Mouse (Mus musculus) pancreas, adult 10 weeks (tissue): ENCODE data around the gene Gm20441. TPM values are rescaled to one million over a fixed set of nuclear protein-coding genes. Genes with fewer than 3 reads are reported as not detected.

ENCODE experiments used
- polyA plus RNA-seq: library from polyadenylated mRNA; stranded (reverse); fragments of 350-450 nt; fragmentation: Illumina TruSeq; extraction: RNeasy Lipid Tissue Mini Kit (QIAGEN cat#74804); gene quantifications from one replicate; pipeline ENCODE4 v1.2.3, GENCODE M21; 2015; ENCODE audit warnings: low read depth, low replicate concordance; ENCODE audit not compliant: insufficient read depth

Gm20441 gene
- not detected for polyA plus RNA-seq

GRCm38 (mm10) chr10:75780769-75781578, at the start of gene Gm20441, which contains the start of gene Gstt3:
Gene Gm20441, minus strand, starts transcription at chr10:75780954.
Gene Gstt3, minus strand, starts transcription at chr10:75781414.

GRCm38 (mm10) chr10:75822443-75822842, 41.7 kb upstream of the Gm20441 start, which contains the start of gene Gstt4:
Gene Gstt4, minus strand, starts transcription at chr10:75822543.

GRCm38 (mm10) chr10:75798176-75798696, 17.5 kb upstream of the Gm20441 start, which contains the start of gene Gstt1:
Gene Gstt1, minus strand, starts transcription at chr10:75798584.

GRCm38 (mm10) chr10:75772795-75773664, 7.7 kb downstream of the Gm20441 start, which contains the start of gene Ddt:
Gene Ddt, minus strand, starts transcription at chr10:75773414.

GRCm38 (mm10) chr10:75763682-75764518, 16.9 kb downstream of the Gm20441 start, which contains the start of gene Cabin1:
Gene Cabin1, minus strand, starts transcription at chr10:75764341.

Other genes with a start within 250 kb of the Gm20441 start
- gene Lrrc75b, start 220.6 kb downstream of the Gm20441 start, polyA plus RNA-seq: 1.8 TPM
- 317 TPM for gene Ggt1, start 219.3 kb downstream of the Gm20441 start, polyA plus RNA-seq
- 2.0 TPM for gene Ggt5, start 191.6 kb downstream of the Gm20441 start, polyA plus RNA-seq
- gene Susd2, start 136.9 kb downstream of the Gm20441 start, polyA plus RNA-seq: 6.1 TPM
- 25.9 TPM for gene Cabin1, start 16.6 kb downstream of the Gm20441 start, polyA plus RNA-seq
- gene Ddt, start 7.5 kb downstream of the Gm20441 start, polyA plus RNA-seq: 16.3 TPM
- gene Gstt3, start 460 bp upstream of the Gm20441 start, polyA plus RNA-seq: 13.3 TPM
- 30.6 TPM for gene Gstt1, start 17.6 kb upstream of the Gm20441 start, polyA plus RNA-seq
- not detected for gene Gstt4, start 41.6 kb upstream of the Gm20441 start, polyA plus RNA-seq
- gene Gstt2, start 56.5 kb upstream of the Gm20441 start, polyA plus RNA-seq: 17.0 TPM
- 62.3 TPM for gene Mif, start 79.3 kb upstream of the Gm20441 start, polyA plus RNA-seq
- gene Derl3, start 112.5 kb upstream of the Gm20441 start, polyA plus RNA-seq: 253 TPM
- gene Smarcb1, start 140.7 kb upstream of the Gm20441 start, polyA plus RNA-seq: 11.9 TPM
- 118 TPM for gene Chchd10, start 152.2 kb upstream of the Gm20441 start, polyA plus RNA-seq
- 1.2 TPM for gene Mmp11, start 155.5 kb upstream of the Gm20441 start, polyA plus RNA-seq
- not detected for gene Gm867, start 159.7 kb upstream of the Gm20441 start, polyA plus RNA-seq
- gene Vpreb3, start 162.1 kb upstream of the Gm20441 start, polyA plus RNA-seq: 3.9 TPM
- not detected for gene Gm5134, start 173.6 kb upstream of the Gm20441 start, polyA plus RNA-seq